Mouse (Mus musculus): ENCODE results near the gene Rnd2. TPM values are rescaled to one million over a fixed set of nuclear protein-coding genes. Genes with fewer than 3 reads are reported as not detected.

The Rnd2 gene
- polyA plus RNA-seq, 1 experiment from 2014 or later = 121 TPM

- H3K4me1 ChIP-seq = no peaks in the 10 kb centered on the region
- H3K36me3 ChIP-seq = peaks cover 22% of the 10 kb centered on the region
- no peak overlapping the region for H3K9ac ChIP-seq
- no peak overlapping the region for H3K4me2 ChIP-seq (replicated peaks)
- H3K4me3 ChIP-seq = no peak overlapping the region
- H3K27me3 ChIP-seq = no peaks in the 10 kb centered on the region
- 84% methylated on average over 5 of the region's 5 CpGs for WGBS
- no peak for ATAC-seq (ENCODE audit: low FRiP score)
- H3K27ac ChIP-seq = no peak overlapping the region
- no peaks in the 10 kb centered on the region for H3K9me3 ChIP-seq (replicated peaks)
Measured at GRCm38 (mm10) chr11:101506269-101506780, 41.5 kb downstream of the Rnd2 start.

- H3K4me2 ChIP-seq (replicated peaks) = no peak overlapping the region
- no peak for ATAC-seq (ENCODE audit: low FRiP score)
- peaks cover 24% of the 10 kb centered on the region for H3K36me3 ChIP-seq
- no peaks in the 10 kb centered on the region for H3K9me3 ChIP-seq (replicated peaks)
- no peaks in the 10 kb centered on the region for H3K4me1 ChIP-seq
- 95% methylated on average over 7 of the region's 7 CpGs for WGBS
- H3K9ac ChIP-seq = no peak overlapping the region
- no peak overlapping the region for H3K27ac ChIP-seq
- no peaks in the 10 kb centered on the region for H3K27me3 ChIP-seq
- no peak overlapping the region for H3K4me3 ChIP-seq
Measured at GRCm38 (mm10) chr11:101507090-101507489, 42.3 kb downstream of the Rnd2 start.

- Histone ChIP-seq H3K27me3 (no peaks in the 10 kb centered on the region), H3K9me3 (replicated peaks) (no peaks in the 10 kb centered on the region), H3K4me1 (no peaks in the 10 kb centered on the region), H3K9ac (no peak overlapping the region), H3K36me3 (peaks cover 25% of the 10 kb centered on the region), H3K4me2 (replicated peaks) (no peak overlapping the region), H3K27ac (no peak overlapping the region), H3K4me3 (no peak overlapping the region)
- ATAC-seq (ENCODE audit: low FRiP score) = no peak
- WGBS = 83% methylated on average over 5 of the region's 5 CpGs
Measured at GRCm38 (mm10) chr11:101518937-101519336, 54.1 kb downstream of the Rnd2 start.

- Histone ChIP-seq H3K9me3 (replicated peaks) (no peaks in the 10 kb centered on the region), H3K36me3 (peaks cover 25% of the 10 kb centered on the region), H3K27ac (no peak overlapping the region), H3K9ac (no peak overlapping the region), H3K4me1 (no peaks in the 10 kb centered on the region), H3K4me3 (no peak overlapping the region), H3K4me2 (replicated peaks) (no peak overlapping the region), H3K27me3 (no peaks in the 10 kb centered on the region)
- 93% methylated on average over 6 of the region's 6 CpGs for WGBS
- ATAC-seq (ENCODE audit: low FRiP score) = no peak
Measured at GRCm38 (mm10) chr11:101519364-101519763, 54.6 kb downstream of the Rnd2 start.

Small RNAs within 50 kb of the gene (microRNA-seq; reads per million reads assigned to microRNA genes)
- not detected for gene Mir6929

Other genes with a start within 250 kb of the Rnd2 start
- gene Ezh1, start 238.5 kb upstream of the Rnd2 start, polyA plus RNA-seq (2016; fragmentation: Nextera tagmentation; extraction: Ambion mirVana) = 17.3 and 18.5 TPM in 2 replicates
- 60.1 and 62.2 TPM in 2 replicates for gene Ramp2, start 219.0 kb upstream of the Rnd2 start, polyA plus RNA-seq (2016; fragmentation: Nextera tagmentation; extraction: Ambion mirVana)
- 90.9 and 97.4 TPM in 2 replicates for gene Vps25, start 211.3 kb upstream of the Rnd2 start, polyA plus RNA-seq (2016; fragmentation: Nextera tagmentation; extraction: Ambion mirVana)
- 8.5 and 9.5 TPM in 2 replicates for gene Wnk4, start 204.4 kb upstream of the Rnd2 start, polyA plus RNA-seq (2016; fragmentation: Nextera tagmentation; extraction: Ambion mirVana)
- 1.5 TPM in 2 replicates for gene Cntd1, start 186.0 kb upstream of the Rnd2 start, polyA plus RNA-seq (2016; fragmentation: Nextera tagmentation; extraction: Ambion mirVana)
- 195 and 210 TPM in 2 replicates for gene Coa3, start 185.9 kb upstream of the Rnd2 start, polyA plus RNA-seq (2016; fragmentation: Nextera tagmentation; extraction: Ambion mirVana)
- gene Becn1, start 162.7 kb upstream of the Rnd2 start, polyA plus RNA-seq (2016; fragmentation: Nextera tagmentation; extraction: Ambion mirVana) = 154 and 158 TPM in 2 replicates
- gene Psme3, start 148.8 kb upstream of the Rnd2 start, polyA plus RNA-seq (2016; fragmentation: Nextera tagmentation; extraction: Ambion mirVana) = 157 and 169 TPM in 2 replicates
- 2.4 and 3.5 TPM in 2 replicates for gene Aoc2, start 139.9 kb upstream of the Rnd2 start, polyA plus RNA-seq (2016; fragmentation: Nextera tagmentation; extraction: Ambion mirVana)
- gene Aoc3, start 134.4 kb upstream of the Rnd2 start, polyA plus RNA-seq (2016; fragmentation: Nextera tagmentation; extraction: Ambion mirVana) = 0.07 TPM in 1 of 2 replicates, not detected in the other
- gene G6pc, start 97.4 kb upstream of the Rnd2 start, polyA plus RNA-seq (2016; fragmentation: Nextera tagmentation; extraction: Ambion mirVana) = not detected in 2 replicates
- gene Aarsd1, start 47.4 kb upstream of the Rnd2 start, polyA plus RNA-seq (2016; fragmentation: Nextera tagmentation; extraction: Ambion mirVana) = 77.7 and 79.0 TPM in 2 replicates
- gene Gm27029, start 40.2 kb upstream of the Rnd2 start, polyA plus RNA-seq (2016; fragmentation: Nextera tagmentation; extraction: Ambion mirVana) = 7.4 and 8.1 TPM in 2 replicates
- gene Rundc1, start 39.9 kb upstream of the Rnd2 start, polyA plus RNA-seq (2016; fragmentation: Nextera tagmentation; extraction: Ambion mirVana) = 27.6 and 29.4 TPM in 2 replicates
- gene Ptges3l, start 39.7 kb upstream of the Rnd2 start, polyA plus RNA-seq (2016; fragmentation: Nextera tagmentation; extraction: Ambion mirVana) = 3.0 and 5.9 TPM in 2 replicates
- gene Rpl27, start 22.7 kb upstream of the Rnd2 start, polyA plus RNA-seq (2016; fragmentation: Nextera tagmentation; extraction: Ambion mirVana) = 320 and 344 TPM in 2 replicates
- gene Ifi35, start 16.6 kb upstream of the Rnd2 start, polyA plus RNA-seq (2016; fragmentation: Nextera tagmentation; extraction: Ambion mirVana) = 4.2 and 5.7 TPM in 2 replicates
- 94.8 and 95.7 TPM in 2 replicates for gene Vat1, start 1.2 kb downstream of the Rnd2 start, polyA plus RNA-seq (2016; fragmentation: Nextera tagmentation; extraction: Ambion mirVana)
- 11.2 and 12.1 TPM in 2 replicates for gene Brca1, start 87.0 kb downstream of the Rnd2 start, polyA plus RNA-seq (2016; fragmentation: Nextera tagmentation; extraction: Ambion mirVana)
- 122 and 128 TPM in 2 replicates for gene Nbr1, start 87.2 kb downstream of the Rnd2 start, polyA plus RNA-seq (2016; fragmentation: Nextera tagmentation; extraction: Ambion mirVana)
- gene Tmem106a, start 117.2 kb downstream of the Rnd2 start, polyA plus RNA-seq (2016; fragmentation: Nextera tagmentation; extraction: Ambion mirVana) = 3.9 and 4.9 TPM in 2 replicates
- gene Gm11634, start 134.3 kb downstream of the Rnd2 start, polyA plus RNA-seq (2016; fragmentation: Nextera tagmentation; extraction: Ambion mirVana) = not detected in 2 replicates
- gene Rdm1, start 162.2 kb downstream of the Rnd2 start, polyA plus RNA-seq (2016; fragmentation: Nextera tagmentation; extraction: Ambion mirVana) = 29.4 and 35.4 TPM in 2 replicates
- 11.6 and 12.1 TPM in 2 replicates for gene Arl4d, start 200.5 kb downstream of the Rnd2 start, polyA plus RNA-seq (2016; fragmentation: Nextera tagmentation; extraction: Ambion mirVana)

Data from hindbrain, embryonic 12.5 days (tissue).